Mouse (Mus musculus) limb, embryonic 15.5 days (tissue): ENCODE data around the gene Vps35l. TPM values are rescaled to one million over a fixed set of nuclear protein-coding genes. Genes with fewer than 3 reads are reported as not detected.

ENCODE experiments used
- ATAC-seq: fragments of 200-750 bp; cut with Nextera tagmentation; 2 replicates; pipeline ENCODE4 v1.8.0; 2017; ENCODE audit warnings: low read depth, moderate TSS enrichment; ENCODE audit not compliant: insufficient number of reproducible peaks, low FRiP score, low TSS enrichment
- H3K27ac ChIP-seq: fragments of 300-500 bp; sonication (generic); 2 replicates; pipeline ENCODE4 v1.5.1; 2015; ENCODE audit warnings: moderate library complexity, mild to moderate bottlenecking, inconsistent platforms
- H3K27me3 ChIP-seq: fragments of 300-500 bp; sonication (generic); 2 replicates; pipeline ENCODE4 v1.6.1; 2015; ENCODE audit warnings: inconsistent platforms
- H3K36me3 ChIP-seq: fragments of 300-500 bp; sonication (generic); 2 replicates; pipeline ENCODE4 v1.6.1; 2015; ENCODE audit warnings: inconsistent platforms
- H3K4me1 ChIP-seq: fragments of 300-500 bp; sonication (generic); 2 replicates; pipeline ENCODE4 v1.6.1; 2015; ENCODE audit warnings: inconsistent platforms
- H3K4me2 ChIP-seq: fragments of 300-500 bp; sonication (generic); 2 replicates; pipeline ENCODE4 v1.6.1; 2015; ENCODE audit warnings: mild to moderate bottlenecking, inconsistent platforms
- H3K4me3 ChIP-seq: fragments of 300-500 bp; sonication (generic); 2 replicates; pipeline ENCODE4 v1.5.1; 2015; ENCODE audit warnings: mild to moderate bottlenecking, inconsistent platforms
- H3K9ac ChIP-seq: fragments of 300-500 bp; sonication (generic); 2 replicates; pipeline ENCODE4 v1.6.1; 2015; ENCODE audit warnings: inconsistent platforms
- H3K9me3 ChIP-seq: fragments of 300-500 bp; sonication (generic); 2 replicates; pipeline ENCODE4 v1.6.1; 2016; ENCODE audit warnings: inconsistent platforms
- WGBS: fragments of 180-500 bp; shearing (Covaris S2); methylation state at CpG from one replicate; pipeline ENCODE4 v1.1.7; 2015; 5-methylcytosine and 5-hydroxymethylcytosine counted together
- polyA plus RNA-seq: library from polyadenylated mRNA; unstranded; fragments of >200 nt; fragmentation: Nextera tagmentation; extraction: Ambion mirVana; gene quantifications from 2 replicates; pipeline ENCODE4 v1.2.1, GENCODE M21; 2015

Gene Vps35l
- polyA plus RNA-seq, 1 experiment from 2014 or later: 65.3 TPM

GRCm38 (mm10) chr7:118806631-118807411, 66.8 kb downstream of the Vps35l start:
- no peaks in the 10 kb centered on the region for H3K4me1 ChIP-seq
- 83% methylated on average over 16 of the region's 16 CpGs for WGBS
- H3K9me3 ChIP-seq: no peaks in the 10 kb centered on the region
- H3K4me3 ChIP-seq: no peak overlapping the region
- H3K36me3 ChIP-seq: peaks cover 55% of the 10 kb centered on the region
- no peak overlapping the region for H3K27ac ChIP-seq
- no peak overlapping the region for H3K9ac ChIP-seq
- no peaks in the 10 kb centered on the region for H3K27me3 ChIP-seq
- H3K4me2 ChIP-seq: no peak overlapping the region
- ATAC-seq: no peak

DNA sequence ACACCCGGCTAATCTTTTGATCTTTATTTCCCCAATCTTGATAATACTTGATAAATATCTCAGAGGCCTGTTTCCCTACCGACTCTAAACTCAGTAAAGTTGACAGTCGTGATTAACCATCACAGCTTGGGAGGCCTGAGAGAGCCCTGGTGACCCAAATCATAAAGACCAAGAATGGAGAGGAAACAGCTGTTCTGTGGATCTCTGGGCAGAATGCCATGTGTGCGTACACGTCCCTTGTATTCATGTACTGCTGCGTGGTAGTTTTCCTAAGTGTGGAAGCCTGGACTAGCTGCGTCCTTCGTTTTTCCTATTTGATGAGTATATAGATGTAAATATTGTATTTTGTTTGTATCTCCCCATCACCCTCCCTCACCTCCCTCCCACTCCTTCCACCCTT, 67.9 kb downstream of the Vps35l start:
- Histone ChIP-seq H3K9ac (no peak overlapping the region), H3K27me3 (no peaks in the 10 kb centered on the region), H3K36me3 (peaks cover 52% of the 10 kb centered on the region), H3K4me2 (no peak overlapping the region), H3K27ac (no peak overlapping the region), H3K4me3 (no peak overlapping the region), H3K9me3 (no peaks in the 10 kb centered on the region), H3K4me1 (no peaks in the 10 kb centered on the region)
- WGBS: 67% methylated on average over 8 of the region's 8 CpGs
- no peak for ATAC-seq

DNA sequence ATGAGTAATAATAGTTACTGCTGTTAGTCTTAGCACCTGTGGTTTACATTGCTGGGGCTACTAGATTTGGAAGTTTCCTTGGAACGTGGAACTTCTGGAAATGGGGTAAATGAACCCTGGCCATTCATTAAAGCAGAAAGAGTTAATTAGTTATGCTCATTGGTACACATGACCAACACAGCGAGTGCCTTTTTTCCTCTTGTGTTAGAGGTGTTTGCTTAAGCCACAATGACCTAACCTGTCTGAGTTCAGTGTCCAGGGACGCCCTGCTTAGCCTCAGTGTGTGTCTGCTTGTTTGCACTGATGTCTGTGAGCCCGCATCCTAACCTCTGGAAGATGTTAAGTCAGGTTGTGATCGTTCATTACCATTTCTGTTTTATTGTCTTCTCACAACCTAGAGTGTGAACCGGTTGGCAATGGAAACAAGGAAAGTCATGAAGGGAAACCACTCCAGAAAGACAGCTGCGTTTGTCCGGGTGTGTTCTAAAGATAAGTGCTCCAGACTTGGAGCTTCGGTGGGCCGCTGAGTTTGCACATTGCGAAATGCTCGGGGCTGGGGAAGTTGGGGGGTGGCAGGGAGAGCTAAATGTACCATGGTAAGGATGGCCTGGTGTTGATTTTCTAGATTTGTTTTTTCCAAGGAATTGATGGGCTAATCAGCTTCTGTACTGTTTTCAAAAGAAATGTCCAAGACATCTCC, 71.5 kb downstream of the Vps35l start:
- no peak for ATAC-seq
- Histone ChIP-seq H3K4me1 (no peaks in the 10 kb centered on the region), H3K27me3 (no peaks in the 10 kb centered on the region), H3K9me3 (no peaks in the 10 kb centered on the region), H3K36me3 (peaks cover 50% of the 10 kb centered on the region), H3K9ac (no peak overlapping the region), H3K4me3 (no peak overlapping the region), H3K27ac (no peak overlapping the region), H3K4me2 (no peak overlapping the region)
- 84% methylated on average over 12 of the region's 12 CpGs for WGBS

GRCm38 (mm10) chr7:118813592-118813991, 73.6 kb downstream of the Vps35l start:
- peaks cover 66% of the 10 kb centered on the region for H3K36me3 ChIP-seq
- H3K27me3 ChIP-seq: no peaks in the 10 kb centered on the region
- H3K4me1 ChIP-seq: no peaks in the 10 kb centered on the region
- H3K9ac ChIP-seq: no peak overlapping the region
- no peak overlapping the region for H3K27ac ChIP-seq
- no peak for ATAC-seq
- WGBS: 91% methylated on average over 4 of the region's 4 CpGs
- no peaks in the 10 kb centered on the region for H3K9me3 ChIP-seq
- no peak overlapping the region for H3K4me3 ChIP-seq
- no peak overlapping the region for H3K4me2 ChIP-seq

GRCm38 (mm10) chr7:118816275-118816674, 76.2 kb downstream of the Vps35l start:
- 93% methylated on average over 3 of the region's 3 CpGs for WGBS
- Histone ChIP-seq H3K27me3 (no peaks in the 10 kb centered on the region), H3K4me3 (no peak overlapping the region), H3K9me3 (no peaks in the 10 kb centered on the region), H3K36me3 (peaks cover 63% of the 10 kb centered on the region), H3K27ac (no peak overlapping the region), H3K4me2 (no peak overlapping the region), H3K9ac (no peak overlapping the region), H3K4me1 (no peaks in the 10 kb centered on the region)
- ATAC-seq: no peak

DNA sequence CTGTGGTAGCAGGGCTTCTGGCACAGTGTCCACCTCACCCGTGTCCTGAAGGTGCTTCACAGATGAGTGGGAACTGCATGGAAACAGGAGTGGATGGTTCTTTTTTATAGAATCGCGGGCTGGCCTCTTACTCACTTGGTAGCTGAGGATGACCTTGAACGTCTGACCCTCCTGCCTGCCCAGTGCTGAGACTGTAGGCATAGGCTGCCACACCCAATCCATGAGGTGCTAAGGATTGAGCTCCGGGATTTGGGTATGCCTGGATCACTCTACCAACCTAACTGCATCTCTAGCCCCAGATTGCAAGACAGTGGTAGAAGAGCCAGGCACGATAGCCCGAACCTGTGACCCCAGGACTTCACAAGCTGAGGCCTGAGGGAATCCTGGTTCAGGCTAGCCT, 77.7 kb downstream of the Vps35l start:
- H3K4me3 ChIP-seq: no peak overlapping the region
- H3K4me1 ChIP-seq: no peaks in the 10 kb centered on the region
- no peak overlapping the region for H3K4me2 ChIP-seq
- H3K27ac ChIP-seq: no peak overlapping the region
- peaks cover 54% of the 10 kb centered on the region for H3K36me3 ChIP-seq
- H3K9me3 ChIP-seq: no peaks in the 10 kb centered on the region
- WGBS: 85% methylated on average over 7 of the region's 7 CpGs
- no peak for ATAC-seq
- no peak overlapping the region for H3K9ac ChIP-seq
- H3K27me3 ChIP-seq: no peaks in the 10 kb centered on the region

DNA sequence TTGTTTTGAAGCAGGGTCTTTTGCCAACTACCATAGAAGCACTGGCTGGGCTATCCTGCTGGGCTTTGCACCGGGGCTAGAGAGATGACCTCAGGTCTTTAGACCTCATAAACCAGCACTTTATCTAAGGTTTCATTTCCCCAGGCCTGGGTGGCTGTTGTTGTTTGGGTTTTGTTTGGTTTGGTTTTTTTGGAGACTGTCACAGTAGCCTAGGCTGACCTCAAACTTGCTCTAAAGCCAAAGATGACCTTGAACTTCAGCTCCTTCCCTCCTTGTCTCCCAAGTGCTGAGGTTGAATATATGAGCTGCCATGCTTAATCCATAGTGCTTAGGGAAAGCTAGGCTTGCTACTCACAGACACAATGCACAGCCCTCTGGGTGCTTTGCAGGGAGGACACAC, 79.6 kb downstream of the Vps35l start:
- Histone ChIP-seq H3K36me3 (peaks cover 48% of the 10 kb centered on the region), H3K9ac (no peak overlapping the region), H3K9me3 (no peaks in the 10 kb centered on the region), H3K27ac (no peak overlapping the region), H3K4me2 (no peak overlapping the region), H3K27me3 (no peaks in the 10 kb centered on the region), H3K4me1 (0 out of 2 replicates have a peak, but pooled peaks cover 4% of the 10 kb centered on the region), H3K4me3 (no peak overlapping the region)
- no peak for ATAC-seq
- 63% methylated on average over 1 of the region's 1 CpGs for WGBS

GRCm38 (mm10) chr7:118821356-118821755, 81.3 kb downstream of the Vps35l start:
- Histone ChIP-seq H3K4me1 (0 out of 2 replicates have a peak, but pooled peaks cover 4% of the 10 kb centered on the region), H3K4me3 (no peak overlapping the region), H3K9ac (no peak overlapping the region), H3K9me3 (no peaks in the 10 kb centered on the region), H3K36me3 (peaks cover 45% of the 10 kb centered on the region), H3K27ac (no peak overlapping the region), H3K27me3 (no peaks in the 10 kb centered on the region), H3K4me2 (no peak overlapping the region)
- WGBS: 57% methylated on average over 7 of the region's 7 CpGs
- no peak for ATAC-seq

GRCm38 (mm10) chr7:118821887-118822556, 82.0 kb downstream of the Vps35l start:
- Histone ChIP-seq H3K36me3 (peaks cover 44% of the 10 kb centered on the region), H3K27me3 (no peaks in the 10 kb centered on the region), H3K4me2 (no peak overlapping the region), H3K9me3 (no peaks in the 10 kb centered on the region), H3K9ac (no peak overlapping the region), H3K4me1 (0 out of 2 replicates have a peak, but pooled peaks cover 4% of the 10 kb centered on the region), H3K4me3 (no peak overlapping the region), H3K27ac (no peak overlapping the region)
- 91% methylated on average over 12 of the region's 12 CpGs for WGBS
- ATAC-seq: no peak

DNA sequence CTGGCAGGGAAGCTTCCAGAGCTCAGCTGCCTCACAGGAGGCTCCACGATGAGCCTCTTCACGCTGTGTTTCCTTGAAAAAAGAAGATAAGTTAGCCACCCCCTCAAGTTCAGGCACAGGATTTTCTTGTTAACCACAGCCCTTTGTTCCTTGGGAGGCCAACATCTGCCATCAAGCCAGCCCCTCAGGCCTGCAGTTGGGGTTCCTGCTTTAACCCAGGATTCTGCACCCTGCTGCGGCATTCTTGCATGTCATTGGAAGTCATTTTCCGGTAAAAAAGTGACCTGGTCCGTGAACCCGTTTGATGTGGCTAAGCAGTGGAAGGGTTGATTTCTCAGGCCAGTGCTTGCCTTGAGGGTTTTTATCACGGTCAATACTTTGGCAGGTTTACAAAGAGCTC, 84.4 kb downstream of the Vps35l start:
- ATAC-seq: no peak
- H3K27me3 ChIP-seq: no peaks in the 10 kb centered on the region
- 30% methylated on average over 7 of the region's 7 CpGs for WGBS
- no peak overlapping the region for H3K4me3 ChIP-seq
- no peaks in the 10 kb centered on the region for H3K9me3 ChIP-seq
- peaks cover 44% of the 10 kb centered on the region for H3K36me3 ChIP-seq
- H3K4me1 ChIP-seq: 0 out of 2 replicates have a peak, but pooled peaks cover 4% of the 10 kb centered on the region
- H3K27ac ChIP-seq: no peak overlapping the region
- no peak overlapping the region for H3K4me2 ChIP-seq
- H3K9ac ChIP-seq: no peak overlapping the region

GRCm38 (mm10) chr7:118827975-118828416, 88.0 kb downstream of the Vps35l start:
- Histone ChIP-seq H3K4me1 (0 out of 2 replicates have a peak, but pooled peaks cover 4% of the 10 kb centered on the region), H3K4me3 (no peak overlapping the region), H3K36me3 (peaks cover 56% of the 10 kb centered on the region), H3K27ac (no peak overlapping the region), H3K27me3 (no peaks in the 10 kb centered on the region), H3K9ac (no peak overlapping the region), H3K9me3 (no peaks in the 10 kb centered on the region), H3K4me2 (no peak overlapping the region)
- ATAC-seq: no peak
- 74% methylated on average over 5 of the region's 5 CpGs for WGBS

GRCm38 (mm10) chr7:118837901-118838300, 97.9 kb downstream of the Vps35l start:
- Histone ChIP-seq H3K27ac (no peak overlapping the region), H3K9me3 (no peaks in the 10 kb centered on the region), H3K9ac (no peak overlapping the region), H3K27me3 (no peaks in the 10 kb centered on the region), H3K4me1 (peaks cover 7% of the 10 kb centered on the region; the same call in 1 of the 2 replicates), H3K36me3 (peaks cover 85% of the 10 kb centered on the region), H3K4me2 (no peak overlapping the region), H3K4me3 (no peak overlapping the region)
- no peak for ATAC-seq
- 89% methylated on average over 5 of the region's 5 CpGs for WGBS
